In genomic region chr6:35313520-35313919, GRCm38 (mm10) we compare ENCODE assay signal across 18 mouse cellular contexts.
DNase-seq lines count a peak whose midpoint lies in the region.
"Had no signal": no experiment of that assay in that cellular context is flagged by ENCODE, and none has a peak within 500 bp of the region (broad histone marks: within the 10 kb centered on the region; RNA-seq: fewer than 3 reads in every experiment).

No protein-coding gene starts in this region.

- peak; percentile 77 for DNase-seq in ovary, adult 18-20 months (ENCODE audit: low spot score)
- DNase-seq in ovary, postnatal 10 days (ENCODE audit: low spot score): no peak
- peak; percentile 42 for DNase-seq in ovary, postnatal 36 days (ENCODE audit: low spot score)
- DNase-seq in ovary, postnatal 14 days (ENCODE audit: low spot score): no peak
- DNase-seq in testis, postnatal 10 days (ENCODE audit: low spot score): peak; percentile 52
- peak; percentile 33 for DNase-seq in testis, postnatal 14 days (ENCODE audit: low spot score)
- no peak for DNase-seq in adrenal gland, adult (ENCODE audit: inconsistent age in 2 of 2, low spot score in 1 of 2)
- no peak for DNase-seq in urinary bladder, postnatal 10 days (ENCODE audit: low spot score)
- DNase-seq: adrenal gland, adult 2 months; adrenal gland, adult 8-10 months; adrenal gland, postnatal 10 days; adrenal gland, postnatal 14 days; adrenal gland, postnatal 25 days; adrenal gland, postnatal 36 days; B cell, adult 2 months; cerebellum, adult 11 months; cerebellum, adult 11-12 months; cerebellum, adult 18-20 months had no signal

Comparison
In these comparisons a context has a peak if more than half of its experiments do, and no peak if none do; other contexts are left out.
1. DNase-seq: peak in ovary, adult 18-20 months (single experiment), ovary, postnatal 36 days (single experiment), testis, postnatal 10 days (single experiment) and testis, postnatal 14 days (single experiment); none in ovary, postnatal 10 days (single experiment), ovary, postnatal 14 days (single experiment), adrenal gland, adult (0 of 2) and urinary bladder, postnatal 10 days (single experiment).